Mouse (Mus musculus): ENCODE measurements around the gene Fam3a. TPM values are rescaled to one million over a fixed set of nuclear protein-coding genes. Genes with fewer than 3 reads are reported as not detected.
"Not testable (repeated sequence)": the region's sequence is repeated elsewhere in the genome, so short reads cannot be mapped to it uniquely, and the experiment has no call there.

Fam3a gene
- 10 to 100 TPM; 16.3 to 19.2 TPM for total RNA-seq (2021)
- long read RNA-seq, experiment 1, transcript Fam3a-206 (9 exons, 1,899 nt) = major isoform, 19 of 29 reads
- long read RNA-seq, experiment 1, partial matches to known transcripts = 1 of 29 reads
- long read RNA-seq, experiment 1, other reads (novel, unspliced or antisense) = 9 of 29 reads
- long read RNA-seq, experiment 2, transcript Fam3a-206 (9 exons, 1,899 nt) = major isoform, 18 of 34 reads
- long read RNA-seq, experiment 2, partial matches to known transcripts = 4 of 34 reads
- long read RNA-seq, experiment 2, other reads (novel, unspliced or antisense) = 10 of 34 reads

GRCm38 (mm10) chrX:74392535-74393443 is at the start of gene Fam3a, which contains the start of gene Ikbkg:
Fam3a (minus strand) TSS chrX:74393272.
Ikbkg (plus strand) TSS chrX:74393290.
- peak; percentile 77 to 79 for DNase-seq
- intact Hi-C loops (cut with DNase I) = loop anchor here (5.0 kb wide), 1 partner anchor 145 kb away; the partner anchor contains the start of gene Flna

- intact Hi-C loops (cut with DNase I) = no loop called here
- peak; percentile 66 to 76 for DNase-seq
Measured at GRCm38 (mm10) chrX:74429290-74429821, 36.3 kb upstream of the Fam3a start.

- intact Hi-C loops (cut with DNase I) = no loop called here
- DNase-seq = peak; percentile 84 to 86
Measured at GRCm38 (mm10) chrX:74428826-74429276, 35.8 kb upstream of the Fam3a start, which contains the start of gene G6pdx. G6pdx (minus strand) TSS chrX:74429194.

GRCm38 (mm10) chrX:74428146-74428825 is 35.2 kb upstream of the Fam3a start:
- peak in 1 of 2 experiments; percentile 2 for DNase-seq
- intact Hi-C loops (cut with DNase I) = no loop called here

GRCm38 (mm10) chrX:74427116-74427515 is 34.0 kb upstream of the Fam3a start:
- DNase-seq = no peak
- intact Hi-C loops (cut with DNase I) = no loop called here

- intact Hi-C loops (cut with DNase I) = no loop called here
- DNase-seq = no peak
Measured at GRCm38 (mm10) chrX:74426256-74426655, 33.2 kb upstream of the Fam3a start.

- peak in 1 of 2 experiments; percentile 27 for DNase-seq
- intact Hi-C loops (cut with DNase I) = no loop called here
Measured at GRCm38 (mm10) chrX:74425195-74425594, 32.1 kb upstream of the Fam3a start.

GRCm38 (mm10) chrX:74424443-74424842 is 31.4 kb upstream of the Fam3a start:
- DNase-seq = no peak
- intact Hi-C loops (cut with DNase I) = no loop called here

- intact Hi-C loops (cut with DNase I) = loop anchor here (1.0 to 10.0 kb wide), 6 partner anchors 165 to 1361 kb away; partner anchors contain the start of genes Hcfc1 and Irak1
Measured at GRCm38 (mm10) chrX:74413377-74413776, 20.3 kb upstream of the Fam3a start.

GRCm38 (mm10) chrX:74408340-74408739 is 15.3 kb upstream of the Fam3a start:
- DNase-seq = no peak
- intact Hi-C loops (cut with DNase I) = no loop called here

More at GRCm38 (mm10) chrX:74413377-74413776, 20.3 kb upstream of the Fam3a start:
- DNase-seq = peak; percentile 60 to 81

- no peak for DNase-seq
- intact Hi-C loops (cut with DNase I) = no loop called here
Measured at GRCm38 (mm10) chrX:74400136-74400535, 7.1 kb upstream of the Fam3a start.

- DNase-seq = no peak
- intact Hi-C loops (cut with DNase I) = no loop called here
Measured at GRCm38 (mm10) chrX:74388153-74388552, 4.9 kb downstream of the Fam3a start.

- intact Hi-C loops (cut with DNase I) = no loop called here
- DNase-seq = no peak
Measured at GRCm38 (mm10) chrX:74384451-74384850, 8.6 kb downstream of the Fam3a start.

- intact Hi-C loops (cut with DNase I) = no loop called here
- DNase-seq = peak; percentile 82 to 89
Measured at GRCm38 (mm10) chrX:74372888-74373549, 20.1 kb downstream of the Fam3a start, which contains the start of the genes Ubl4a and Slc10a3. Ubl4a (minus strand) TSS chrX:74373218. Slc10a3 (minus strand) TSS chrX:74373349.

GRCm38 (mm10) chrX:74368209-74368909 is 24.7 kb downstream of the Fam3a start:
- intact Hi-C loops (cut with DNase I) = loop anchor here (5.0 kb wide), 1 partner anchor 51 kb away; no protein-coding TSS in a partner anchor

GRCm38 (mm10) chrX:74367512-74367911 is 25.6 kb downstream of the Fam3a start:
- no peak for DNase-seq
- intact Hi-C loops (cut with DNase I) = loop anchor here (5.0 kb wide), 1 partner anchor 50 kb away; no protein-coding TSS in a partner anchor

More at GRCm38 (mm10) chrX:74368209-74368909, 24.7 kb downstream of the Fam3a start:
- peak; percentile 77 to 78 for DNase-seq

GRCm38 (mm10) chrX:74359171-74359570 is 33.9 kb downstream of the Fam3a start:
- no peak for DNase-seq
- intact Hi-C loops (cut with DNase I) = no loop called here

- intact Hi-C loops (cut with DNase I); DNase-seq: not testable (repeated sequence)
Measured at GRCm38 (mm10) chrX:74357069-74357468, 36.0 kb downstream of the Fam3a start.

GRCm38 (mm10) chrX:74353467-74353770 is 39.7 kb downstream of the Fam3a start, which contains the start of gene Lage3:
Lage3 (minus strand) TSS chrX:74353618.
- DNase-seq = peak; percentile 83 to 84
- intact Hi-C loops (cut with DNase I) = loop anchor here (5.0 kb wide), 1 partner anchor 106 kb away; the partner anchor contains the start of gene Flna

Data from heart, postnatal 14 days (tissue).